Mouse (Mus musculus) heart, adult 2 months (tissue): ENCODE data around the gene Ppt2.

ENCODE experiments used
- CTCF ChIP-seq: fragments of 200-600 bp; IDR thresholded peaks from 2 replicates; pipeline ENCODE4 v1.8.1; 2022; ENCODE audit warnings: antibody characterized with exemption, mild to moderate bottlenecking, moderate library complexity
- POLR2A ChIP-seq: fragments of 200-500 bp; IDR thresholded peaks from 2 replicates; pipeline ENCODE4 v1.6.1; 2011; ENCODE audit warnings: mild to moderate bottlenecking, low read depth, low read length, control low read depth; ENCODE audit not compliant: insufficient read depth

- TF ChIP-seq POLR2A (no peak), CTCF (no peak)
Measured at GRCm38 (mm10) chr17:34652985-34653384, 24.7 kb upstream of the Ppt2 start.
